Mouse (Mus musculus): Measurements from ENCODE around the gene Rgs3. TPM values are rescaled to one million over a fixed set of nuclear protein-coding genes. Genes with fewer than 3 reads are reported as not detected.
A peak's percentile ranks its signal among the peaks of the same experiment; 100 is the strongest.

Gene Rgs3
- polyA plus RNA-seq, 1 experiment: 44.0 TPM

- TF ChIP-seq CTCF (IDR thresholded peaks at IDR 0.05; ENCODE audit: borderline replicate concordance, insufficient read depth, low read length): no peak
- H3K4me1 ChIP-seq (ENCODE audit: control insufficient read depth, insufficient read depth, low read length): peaks cover 7% of the 10 kb centered on the region; the same call in 1 of the 2 replicates
- no peak overlapping the region for H3K4me3 ChIP-seq (ENCODE audit: insufficient read depth, low read length)
- H3K27ac ChIP-seq (ENCODE audit: insufficient read depth, low read length): peak overlapping the region; percentile 21
Observed at GRCm38 (mm10) chr4:62659861-62660553, 100.4 kb downstream of the Rgs3 start.

- Histone ChIP-seq H3K4me1 (ENCODE audit: control insufficient read depth, insufficient read depth, low read length) (peaks cover 7% of the 10 kb centered on the region; the same call in 1 of the 2 replicates), H3K4me3 (ENCODE audit: insufficient read depth, low read length) (no peak overlapping the region), H3K27ac (ENCODE audit: insufficient read depth, low read length) (peak overlapping the region; percentile 63)
- TF ChIP-seq CTCF (IDR thresholded peaks at IDR 0.05; ENCODE audit: borderline replicate concordance, insufficient read depth, low read length) (no peak), POLR2A (IDR thresholded peaks at IDR 0.05; ENCODE audit: low read depth, low read length) (peak; percentile 11; the same call in 1 of the 2 replicates)
Observed at GRCm38 (mm10) chr4:62660554-62660864, 100.9 kb downstream of the Rgs3 start.

- peak overlapping the region; percentile 63; the same call in 1 of the 2 replicates for H3K27ac ChIP-seq (ENCODE audit: insufficient read depth, low read length)
- peaks cover 7% of the 10 kb centered on the region; the same call in 1 of the 2 replicates for H3K4me1 ChIP-seq (ENCODE audit: control insufficient read depth, insufficient read depth, low read length)
- no peak overlapping the region for H3K4me3 ChIP-seq (ENCODE audit: insufficient read depth, low read length)
- no peak for TF ChIP-seq CTCF (IDR thresholded peaks at IDR 0.05; ENCODE audit: borderline replicate concordance, insufficient read depth, low read length)
Observed at GRCm38 (mm10) chr4:62661311-62661849, 101.7 kb downstream of the Rgs3 start.

GRCm38 (mm10) chr4:62663348-62663747, 103.7 kb downstream of the Rgs3 start:
- Histone ChIP-seq H3K4me1 (ENCODE audit: control insufficient read depth, insufficient read depth, low read length) (peaks cover 7% of the 10 kb centered on the region; the same call in 1 of the 2 replicates), H3K27ac (ENCODE audit: insufficient read depth, low read length) (no peak overlapping the region), H3K4me3 (ENCODE audit: insufficient read depth, low read length) (no peak overlapping the region)
- TF ChIP-seq POLR2A (IDR thresholded peaks at IDR 0.05; ENCODE audit: low read depth, low read length) (no peak), CTCF (IDR thresholded peaks at IDR 0.05; ENCODE audit: borderline replicate concordance, insufficient read depth, low read length) (no peak)

GRCm38 (mm10) chr4:62665842-62666241, 106.2 kb downstream of the Rgs3 start:
- Histone ChIP-seq H3K27ac (ENCODE audit: insufficient read depth, low read length) (peak overlapping the region; percentile 54; the same call in 1 of the 2 replicates), H3K4me1 (ENCODE audit: control insufficient read depth, insufficient read depth, low read length) (peaks cover 5% of the 10 kb centered on the region; the same call in 1 of the 2 replicates), H3K4me3 (ENCODE audit: insufficient read depth, low read length) (no peak overlapping the region)
- TF ChIP-seq POLR2A (IDR thresholded peaks at IDR 0.05; ENCODE audit: low read depth, low read length) (no peak), CTCF (IDR thresholded peaks at IDR 0.05; ENCODE audit: borderline replicate concordance, insufficient read depth, low read length) (no peak)

- Histone ChIP-seq H3K4me3 (ENCODE audit: insufficient read depth, low read length) (no peak overlapping the region), H3K4me1 (ENCODE audit: control insufficient read depth, insufficient read depth, low read length) (no peaks in the 10 kb centered on the region), H3K27ac (ENCODE audit: insufficient read depth, low read length) (no peak overlapping the region)
- TF ChIP-seq POLR2A (IDR thresholded peaks at IDR 0.05; ENCODE audit: low read depth, low read length) (no peak), CTCF (IDR thresholded peaks at IDR 0.05; ENCODE audit: borderline replicate concordance, insufficient read depth, low read length) (no peak)
Observed at GRCm38 (mm10) chr4:62668666-62669065, 109.0 kb downstream of the Rgs3 start.

GRCm38 (mm10) chr4:62669094-62670071, 109.7 kb downstream of the Rgs3 start:
- Histone ChIP-seq H3K27ac (ENCODE audit: insufficient read depth, low read length) (no peak overlapping the region), H3K4me1 (ENCODE audit: control insufficient read depth, insufficient read depth, low read length) (no peaks in the 10 kb centered on the region), H3K4me3 (ENCODE audit: insufficient read depth, low read length) (no peak overlapping the region)
- TF ChIP-seq CTCF (IDR thresholded peaks at IDR 0.05; ENCODE audit: borderline replicate concordance, insufficient read depth, low read length) (no peak), POLR2A (IDR thresholded peaks at IDR 0.05; ENCODE audit: low read depth, low read length) (no peak)

GRCm38 (mm10) chr4:62673531-62674030, 113.9 kb downstream of the Rgs3 start:
- peak overlapping the region; percentile 60 for H3K4me3 ChIP-seq (ENCODE audit: insufficient read depth, low read length)
- H3K4me1 ChIP-seq (ENCODE audit: control insufficient read depth, insufficient read depth, low read length): peaks cover 4% of the 10 kb centered on the region; the same call in 1 of the 2 replicates
- no peak overlapping the region for H3K27ac ChIP-seq (ENCODE audit: insufficient read depth, low read length)
- TF ChIP-seq POLR2A (IDR thresholded peaks at IDR 0.05; ENCODE audit: low read depth, low read length) (no peak), CTCF (IDR thresholded peaks at IDR 0.05; ENCODE audit: borderline replicate concordance, insufficient read depth, low read length) (no peak)
